Mouse (Mus musculus) kidney, adult 2 months (tissue): ENCODE data around the gene Ppara.

ENCODE experiments used
- CTCF ChIP-seq: fragments of 200-500 bp; conservative IDR thresholded peaks from 2 replicates; pipeline ENCODE4 v1.5.1; 2011; ENCODE audit warnings: low read depth, mild to moderate bottlenecking, control low read depth, low read length, moderate library complexity, mixed read lengths; ENCODE audit not compliant: insufficient read depth, insufficient read length
- POLR2A ChIP-seq: fragments of 200-500 bp; IDR thresholded peaks from one replicate; pipeline ENCODE4 v1.6.1; 2011; ENCODE audit warnings: low read depth, low read length, control low read depth

DNA sequence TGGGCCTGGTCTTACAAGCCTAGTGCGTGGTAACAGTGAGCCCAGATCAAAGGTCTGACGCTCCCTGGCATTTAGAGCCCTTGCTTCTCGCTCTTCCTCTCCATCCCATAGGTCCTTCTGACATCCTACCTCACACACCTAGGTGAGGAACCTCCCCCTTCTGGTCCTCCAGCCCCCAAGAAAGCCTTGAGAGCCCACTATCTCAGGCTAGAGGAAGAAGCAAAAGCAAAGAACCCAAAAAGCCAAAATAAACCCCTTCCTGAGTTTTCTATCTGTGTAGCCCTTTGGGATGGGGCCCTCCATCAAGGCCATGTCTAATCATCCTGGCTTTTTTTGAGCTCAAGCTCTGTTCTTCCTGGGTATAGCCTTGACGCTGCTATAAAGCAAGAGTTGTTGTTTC, 53.3 kb downstream of the Ppara start:
- TF ChIP-seq CTCF (no peak), POLR2A (no peak)
